Mouse (Mus musculus): ENCODE measurements around the gene Rpl18a. TPM values are rescaled to one million over a fixed set of nuclear protein-coding genes. Genes with fewer than 3 reads are reported as not detected.

Gene Rpl18a
- polyA plus RNA-seq, 1 experiment from 2014 or later, result 2,427 TPM

GRCm38 (mm10) chr8:70892022-70892895, 5.0 kb downstream of the Rpl18a start, which contains the start of gene Slc5a5:
Gene Slc5a5, minus strand, starts transcription at chr8:70892757.
- Histone ChIP-seq H3K4me2 (ENCODE audit: low read depth, low read length) (peak within 1 kb of the TSS; percentile 30; the same call in 1 of the 2 replicates), H3K4me1 (ENCODE audit: control insufficient read depth, insufficient read depth, low read length) (peaks cover 11% of the 10 kb centered on the region), H3K27ac (ENCODE audit: low read depth, low read length) (no peak within 1 kb of the TSS), H3K36me3 (ENCODE audit: control insufficient read depth, insufficient read depth, low read length) (peaks cover 18% of the 10 kb centered on the region), H3K27me3 (ENCODE audit: control insufficient read depth, insufficient read depth, low read length) (peaks cover 32% of the 10 kb centered on the region), H3K9ac (replicated peaks; ENCODE audit: low read depth, low read length) (peak within 1 kb of the TSS; percentile 34; the same call in 1 of the 2 replicates), H3K4me3 (ENCODE audit: low read depth, low read length) (peak within 1 kb of the TSS; percentile 26), H3K9me3 (ENCODE audit: control insufficient read depth, low read length) (no peaks in the 10 kb centered on the region)
- 4% methylated on average over 80 of the region's 80 CpGs for WGBS
- ATAC-seq (ENCODE audit: low read depth), result no peak

GRCm38 (mm10) chr8:70891356-70891755, 5.9 kb downstream of the Rpl18a start:
- Histone ChIP-seq H3K36me3 (ENCODE audit: control insufficient read depth, insufficient read depth, low read length) (peaks cover 18% of the 10 kb centered on the region), H3K4me2 (ENCODE audit: low read depth, low read length) (no peak overlapping the region), H3K27ac (ENCODE audit: low read depth, low read length) (no peak overlapping the region), H3K27me3 (ENCODE audit: control insufficient read depth, insufficient read depth, low read length) (peaks cover 32% of the 10 kb centered on the region), H3K4me3 (ENCODE audit: low read depth, low read length) (no peak overlapping the region), H3K4me1 (ENCODE audit: control insufficient read depth, insufficient read depth, low read length) (peaks cover 10% of the 10 kb centered on the region), H3K9me3 (ENCODE audit: control insufficient read depth, low read length) (no peaks in the 10 kb centered on the region), H3K9ac (replicated peaks; ENCODE audit: low read depth, low read length) (no peak overlapping the region)
- 6% methylated on average over 21 of the region's 21 CpGs for WGBS
- ATAC-seq (ENCODE audit: low read depth), result no peak

- H3K9me3 ChIP-seq (ENCODE audit: control insufficient read depth, low read length), result no peaks in the 10 kb centered on the region
- peaks cover 32% of the 10 kb centered on the region for H3K27me3 ChIP-seq (ENCODE audit: control insufficient read depth, insufficient read depth, low read length)
- H3K27ac ChIP-seq (ENCODE audit: low read depth, low read length), result no peak overlapping the region
- H3K4me1 ChIP-seq (ENCODE audit: control insufficient read depth, insufficient read depth, low read length), result peaks cover 6% of the 10 kb centered on the region; the same call in 1 of the 2 replicates
- H3K9ac ChIP-seq (replicated peaks; ENCODE audit: low read depth, low read length), result no peak overlapping the region
- 94% methylated on average over 5 of the region's 5 CpGs for WGBS
- H3K4me2 ChIP-seq (ENCODE audit: low read depth, low read length), result no peak overlapping the region
- H3K4me3 ChIP-seq (ENCODE audit: low read depth, low read length), result no peak overlapping the region
- no peak for ATAC-seq (ENCODE audit: low read depth)
- peaks cover 16% of the 10 kb centered on the region for H3K36me3 ChIP-seq (ENCODE audit: control insufficient read depth, insufficient read depth, low read length)
These were observed 6.6 kb downstream of the Rpl18a start for GRCm38 (mm10) chr8:70890656-70891055.

GRCm38 (mm10) chr8:70887669-70888068, 9.5 kb downstream of the Rpl18a start:
- Histone ChIP-seq H3K36me3 (ENCODE audit: control insufficient read depth, insufficient read depth, low read length) (no peaks in the 10 kb centered on the region), H3K27me3 (ENCODE audit: control insufficient read depth, insufficient read depth, low read length) (peaks cover 25% of the 10 kb centered on the region), H3K4me2 (ENCODE audit: low read depth, low read length) (0 out of 2 replicates have a peak overlapping the region, but pooled peaks have one; percentile 9), H3K27ac (ENCODE audit: low read depth, low read length) (no peak overlapping the region), H3K4me3 (ENCODE audit: low read depth, low read length) (0 out of 2 replicates have a peak overlapping the region, but pooled peaks have one; percentile 2), H3K9me3 (ENCODE audit: control insufficient read depth, low read length) (no peaks in the 10 kb centered on the region), H3K4me1 (ENCODE audit: control insufficient read depth, insufficient read depth, low read length) (peaks cover 6% of the 10 kb centered on the region; the same call in 1 of the 2 replicates), H3K9ac (replicated peaks; ENCODE audit: low read depth, low read length) (0 out of 2 replicates have a peak overlapping the region, but pooled peaks have one; percentile 13)
- ATAC-seq (ENCODE audit: low read depth), result no peak
- WGBS, result 7% methylated on average over 18 of the region's 18 CpGs

GRCm38 (mm10) chr8:70885612-70886011, 11.6 kb downstream of the Rpl18a start:
- H3K4me3 ChIP-seq (ENCODE audit: low read depth, low read length), result no peak overlapping the region
- H3K27me3 ChIP-seq (ENCODE audit: control insufficient read depth, insufficient read depth, low read length), result peaks cover 4% of the 10 kb centered on the region
- no peaks in the 10 kb centered on the region for H3K4me1 ChIP-seq (ENCODE audit: control insufficient read depth, insufficient read depth, low read length)
- no peak overlapping the region for H3K27ac ChIP-seq (ENCODE audit: low read depth, low read length)
- ATAC-seq (ENCODE audit: low read depth), result no peak
- no peaks in the 10 kb centered on the region for H3K9me3 ChIP-seq (ENCODE audit: control insufficient read depth, low read length)
- WGBS, result 19% methylated on average over 12 of the region's 12 CpGs
- H3K4me2 ChIP-seq (ENCODE audit: low read depth, low read length), result no peak overlapping the region
- no peaks in the 10 kb centered on the region for H3K36me3 ChIP-seq (ENCODE audit: control insufficient read depth, insufficient read depth, low read length)
- no peak overlapping the region for H3K9ac ChIP-seq (replicated peaks; ENCODE audit: low read depth, low read length)

- 86% methylated on average over 10 of the region's 10 CpGs for WGBS
These were observed 12.5 kb downstream of the Rpl18a start for GRCm38 (mm10) chr8:70884683-70885082.

GRCm38 (mm10) chr8:70884186-70884585, 13.0 kb downstream of the Rpl18a start:
- Histone ChIP-seq H3K4me3 (ENCODE audit: low read depth, low read length) (no peak overlapping the region), H3K9me3 (ENCODE audit: control insufficient read depth, low read length) (no peaks in the 10 kb centered on the region), H3K4me2 (ENCODE audit: low read depth, low read length) (no peak overlapping the region), H3K4me1 (ENCODE audit: control insufficient read depth, insufficient read depth, low read length) (0 out of 2 replicates have a peak, but pooled peaks cover 2% of the 10 kb centered on the region), H3K27ac (ENCODE audit: low read depth, low read length) (no peak overlapping the region), H3K27me3 (ENCODE audit: control insufficient read depth, insufficient read depth, low read length) (no peaks in the 10 kb centered on the region), H3K9ac (replicated peaks; ENCODE audit: low read depth, low read length) (no peak overlapping the region), H3K36me3 (ENCODE audit: control insufficient read depth, insufficient read depth, low read length) (no peaks in the 10 kb centered on the region)
- no peak for ATAC-seq (ENCODE audit: low read depth)
- WGBS, result 90% methylated on average over 4 of the region's 4 CpGs

More at GRCm38 (mm10) chr8:70884683-70885082, 12.5 kb downstream of the Rpl18a start:
- H3K9ac ChIP-seq (replicated peaks; ENCODE audit: low read depth, low read length), result no peak overlapping the region
- no peak overlapping the region for H3K4me2 ChIP-seq (ENCODE audit: low read depth, low read length)
- no peak overlapping the region for H3K27ac ChIP-seq (ENCODE audit: low read depth, low read length)
- no peaks in the 10 kb centered on the region for H3K9me3 ChIP-seq (ENCODE audit: control insufficient read depth, low read length)
- H3K4me1 ChIP-seq (ENCODE audit: control insufficient read depth, insufficient read depth, low read length), result no peaks in the 10 kb centered on the region
- no peaks in the 10 kb centered on the region for H3K36me3 ChIP-seq (ENCODE audit: control insufficient read depth, insufficient read depth, low read length)
- no peak overlapping the region for H3K4me3 ChIP-seq (ENCODE audit: low read depth, low read length)
- no peak for ATAC-seq (ENCODE audit: low read depth)
- no peaks in the 10 kb centered on the region for H3K27me3 ChIP-seq (ENCODE audit: control insufficient read depth, insufficient read depth, low read length)

- no peak overlapping the region for H3K4me2 ChIP-seq (ENCODE audit: low read depth, low read length)
- no peak overlapping the region for H3K4me3 ChIP-seq (ENCODE audit: low read depth, low read length)
- 40% methylated on average over 11 of the region's 11 CpGs for WGBS
- H3K27me3 ChIP-seq (ENCODE audit: control insufficient read depth, insufficient read depth, low read length), result no peaks in the 10 kb centered on the region
- no peak overlapping the region for H3K27ac ChIP-seq (ENCODE audit: low read depth, low read length)
- H3K4me1 ChIP-seq (ENCODE audit: control insufficient read depth, insufficient read depth, low read length), result 0 out of 2 replicates have a peak, but pooled peaks cover 2% of the 10 kb centered on the region
- no peak overlapping the region for H3K9ac ChIP-seq (replicated peaks; ENCODE audit: low read depth, low read length)
- no peaks in the 10 kb centered on the region for H3K9me3 ChIP-seq (ENCODE audit: control insufficient read depth, low read length)
- H3K36me3 ChIP-seq (ENCODE audit: control insufficient read depth, insufficient read depth, low read length), result no peaks in the 10 kb centered on the region
- ATAC-seq (ENCODE audit: low read depth), result no peak
These were observed 16.7 kb downstream of the Rpl18a start for GRCm38 (mm10) chr8:70880546-70880945.

- H3K27me3 ChIP-seq (ENCODE audit: control insufficient read depth, insufficient read depth, low read length), result no peaks in the 10 kb centered on the region
- no peak overlapping the region for H3K4me2 ChIP-seq (ENCODE audit: low read depth, low read length)
- ATAC-seq (ENCODE audit: low read depth), result no peak
- no peaks in the 10 kb centered on the region for H3K9me3 ChIP-seq (ENCODE audit: control insufficient read depth, low read length)
- H3K4me1 ChIP-seq (ENCODE audit: control insufficient read depth, insufficient read depth, low read length), result 0 out of 2 replicates have a peak, but pooled peaks cover 2% of the 10 kb centered on the region
- WGBS, result 13% methylated on average over 4 of the region's 4 CpGs
- H3K36me3 ChIP-seq (ENCODE audit: control insufficient read depth, insufficient read depth, low read length), result no peaks in the 10 kb centered on the region
- H3K4me3 ChIP-seq (ENCODE audit: low read depth, low read length), result no peak overlapping the region
- H3K27ac ChIP-seq (ENCODE audit: low read depth, low read length), result no peak overlapping the region
- no peak overlapping the region for H3K9ac ChIP-seq (replicated peaks; ENCODE audit: low read depth, low read length)
These were observed 17.1 kb downstream of the Rpl18a start for GRCm38 (mm10) chr8:70880126-70880525.

Measured in neural tube, embryonic 14.5 days (tissue).